Mouse (Mus musculus): ENCODE data around the gene Gm20388.

GRCm38 (mm10) chr8:121366655-121367054 lies 1456.0 kb downstream of the Gm20388 start:
- no peak for TF ChIP-seq CTCF (IDR thresholded peaks at IDR 0.05; ENCODE audit: low read depth, low read length)
- TF ChIP-seq GATA1 (IDR thresholded peaks at IDR 0.05; ENCODE audit: borderline replicate concordance, low read length), result no peak
- TF ChIP-seq POLR2AphosphoS5 (IDR thresholded peaks at IDR 0.05; ENCODE audit: insufficient replicate concordance, low read depth, low read length), result no peak
- TF ChIP-seq TAL1 (conservative IDR thresholded peaks at IDR 0.05; ENCODE audit: low read depth, low read length), result no peak
- no peak for TF ChIP-seq GATA2 (IDR thresholded peaks at IDR 0.05; ENCODE audit: borderline replicate concordance, low read depth, low read length)

Measured in G1E (cell line).